Mouse (Mus musculus) limb, embryonic 15.5 days (tissue): Measurements from ENCODE around the gene 1700008O03Rik. TPM values are rescaled to one million over a fixed set of nuclear protein-coding genes. Genes with fewer than 3 reads are reported as not detected.

Experiments
- ATAC-seq: fragments of 200-750 bp; cut with Nextera tagmentation; 2 replicates; pipeline ENCODE4 v1.8.0; 2017; ENCODE audit warnings: low read depth, moderate TSS enrichment; ENCODE audit not compliant: insufficient number of reproducible peaks, low FRiP score, low TSS enrichment
- H3K27ac ChIP-seq: fragments of 300-500 bp; sonication (generic); 2 replicates; pipeline ENCODE4 v1.5.1; 2015; ENCODE audit warnings: moderate library complexity, mild to moderate bottlenecking, inconsistent platforms
- H3K27me3 ChIP-seq: fragments of 300-500 bp; sonication (generic); 2 replicates; pipeline ENCODE4 v1.6.1; 2015; ENCODE audit warnings: inconsistent platforms
- H3K36me3 ChIP-seq: fragments of 300-500 bp; sonication (generic); 2 replicates; pipeline ENCODE4 v1.6.1; 2015; ENCODE audit warnings: inconsistent platforms
- H3K4me1 ChIP-seq: fragments of 300-500 bp; sonication (generic); 2 replicates; pipeline ENCODE4 v1.6.1; 2015; ENCODE audit warnings: inconsistent platforms
- H3K4me2 ChIP-seq: fragments of 300-500 bp; sonication (generic); 2 replicates; pipeline ENCODE4 v1.6.1; 2015; ENCODE audit warnings: mild to moderate bottlenecking, inconsistent platforms
- H3K4me3 ChIP-seq: fragments of 300-500 bp; sonication (generic); 2 replicates; pipeline ENCODE4 v1.5.1; 2015; ENCODE audit warnings: mild to moderate bottlenecking, inconsistent platforms
- H3K9ac ChIP-seq: fragments of 300-500 bp; sonication (generic); 2 replicates; pipeline ENCODE4 v1.6.1; 2015; ENCODE audit warnings: inconsistent platforms
- H3K9me3 ChIP-seq: fragments of 300-500 bp; sonication (generic); 2 replicates; pipeline ENCODE4 v1.6.1; 2016; ENCODE audit warnings: inconsistent platforms
- WGBS: fragments of 180-500 bp; shearing (Covaris S2); methylation state at CpG from one replicate; pipeline ENCODE4 v1.1.7; 2015; 5-methylcytosine and 5-hydroxymethylcytosine counted together
- polyA plus RNA-seq: library from polyadenylated mRNA; unstranded; fragments of >200 nt; fragmentation: Nextera tagmentation; extraction: Ambion mirVana; gene quantifications from 2 replicates; pipeline ENCODE4 v1.2.1, GENCODE M21; 2015

1700008O03Rik gene
- polyA plus RNA-seq, 1 experiment from 2014 or later, result 0.58 TPM

- WGBS, result 20% methylated on average over 6 of the region's 6 CpGs
- Histone ChIP-seq H3K4me3 (no peak overlapping the region), H3K9me3 (no peaks in the 10 kb centered on the region), H3K36me3 (peaks cover 13% of the 10 kb centered on the region; the same call in 1 of the 2 replicates), H3K4me1 (peaks cover 47% of the 10 kb centered on the region), H3K4me2 (peak overlapping the region; percentile 94), H3K27ac (no peak overlapping the region), H3K27me3 (peaks cover 21% of the 10 kb centered on the region), H3K9ac (no peak overlapping the region)
- ATAC-seq, result no peak
Observed at GRCm38 (mm10) chr7:44311713-44312304, 73.8 kb downstream of the 1700008O03Rik start.

- Histone ChIP-seq H3K4me1 (peaks cover 54% of the 10 kb centered on the region), H3K27me3 (peaks cover 21% of the 10 kb centered on the region), H3K4me3 (peak overlapping the region; percentile 47), H3K9me3 (no peaks in the 10 kb centered on the region), H3K4me2 (peak overlapping the region; percentile 94), H3K9ac (peak overlapping the region; percentile 54; the same call in 1 of the 2 replicates), H3K27ac (no peak overlapping the region), H3K36me3 (peaks cover 12% of the 10 kb centered on the region; the same call in 1 of the 2 replicates)
- WGBS, result 2% methylated on average over 37 of the region's 38 CpGs
- ATAC-seq, result no peak
Observed at GRCm38 (mm10) chr7:44310878-44311712, 74.5 kb downstream of the 1700008O03Rik start.

GRCm38 (mm10) chr7:44310285-44310877, 75.2 kb downstream of the 1700008O03Rik start:
- WGBS, result 2% methylated on average over 32 of the region's 40 CpGs
- no peak overlapping the region for H3K27ac ChIP-seq

More at GRCm38 (mm10) chr7:44310285-44310877, 75.2 kb downstream of the 1700008O03Rik start:
- peaks cover 21% of the 10 kb centered on the region for H3K27me3 ChIP-seq
- H3K4me1 ChIP-seq, result peaks cover 61% of the 10 kb centered on the region
- no peak for ATAC-seq
- H3K9me3 ChIP-seq, result no peaks in the 10 kb centered on the region
- peak overlapping the region; percentile 94 for H3K4me2 ChIP-seq
- H3K4me3 ChIP-seq, result peak overlapping the region; percentile 47
- peak overlapping the region; percentile 54 for H3K9ac ChIP-seq
- H3K36me3 ChIP-seq, result peaks cover 12% of the 10 kb centered on the region; the same call in 1 of the 2 replicates

Other genes with a start within 250 kb of the 1700008O03Rik start
- gene Klk1b16, start 249.1 kb downstream of the 1700008O03Rik start, polyA plus RNA-seq, result not detected in 2 replicates
- gene Klk1b24, start 197.6 kb downstream of the 1700008O03Rik start, polyA plus RNA-seq, result not detected in 2 replicates
- not detected in 2 replicates for gene Klk1b3, start 187.6 kb downstream of the 1700008O03Rik start, polyA plus RNA-seq
- not detected in 2 replicates for gene Klk1b4, start 178.4 kb downstream of the 1700008O03Rik start, polyA plus RNA-seq
- not detected in 2 replicates for gene Klk1b5, start 169.9 kb downstream of the 1700008O03Rik start, polyA plus RNA-seq
- gene Klk1, start 160.5 kb downstream of the 1700008O03Rik start, polyA plus RNA-seq, result 0.20 TPM in 1 of 2 replicates, not detected in the other
- not detected in 2 replicates for gene Gm36864, start 149.6 kb downstream of the 1700008O03Rik start, polyA plus RNA-seq
- 0.51 and 1.0 TPM in 2 replicates for gene 1700028J19Rik, start 139.1 kb downstream of the 1700008O03Rik start, polyA plus RNA-seq
- 163 and 183 TPM in 2 replicates for gene 2410002F23Rik, start 139.1 kb downstream of the 1700008O03Rik start, polyA plus RNA-seq
- 0.33 and 0.83 TPM in 2 replicates for gene Acp4, start 128.4 kb downstream of the 1700008O03Rik start, polyA plus RNA-seq
- gene Gm15517, start 124.4 kb downstream of the 1700008O03Rik start, polyA plus RNA-seq, result not detected in 2 replicates
- gene Clec11a, start 78.9 kb downstream of the 1700008O03Rik start, polyA plus RNA-seq, result 24.0 and 31.1 TPM in 2 replicates
- gene Shank1, start 75.6 kb downstream of the 1700008O03Rik start, polyA plus RNA-seq, result 2.4 and 3.2 TPM in 2 replicates
- 2.2 and 3.2 TPM in 2 replicates for gene Syt3, start 1.7 kb downstream of the 1700008O03Rik start, polyA plus RNA-seq
- gene Lrrc4b, start 43.2 kb upstream of the 1700008O03Rik start, polyA plus RNA-seq, result 0.55 and 0.87 TPM in 2 replicates
- gene Aspdh, start 79.6 kb upstream of the 1700008O03Rik start, polyA plus RNA-seq, result 0.29 and 0.56 TPM in 2 replicates
- gene Josd2, start 82.2 kb upstream of the 1700008O03Rik start, polyA plus RNA-seq, result 92.9 and 121 TPM in 2 replicates
- gene Emc10, start 110.7 kb upstream of the 1700008O03Rik start, polyA plus RNA-seq, result 103 and 116 TPM in 2 replicates
- 9.7 and 12.8 TPM in 2 replicates for gene Fam71e1, start 110.8 kb upstream of the 1700008O03Rik start, polyA plus RNA-seq
- 0.13 and 0.16 TPM in 2 replicates for gene Mybpc2, start 138.8 kb upstream of the 1700008O03Rik start, polyA plus RNA-seq
- gene Spib, start 146.3 kb upstream of the 1700008O03Rik start, polyA plus RNA-seq, result 0.70 and 0.72 TPM in 2 replicates
- gene Pold1, start 163.0 kb upstream of the 1700008O03Rik start, polyA plus RNA-seq, result 75.7 and 83.6 TPM in 2 replicates
- gene Nr1h2, start 168.1 kb upstream of the 1700008O03Rik start, polyA plus RNA-seq, result 71.9 and 79.8 TPM in 2 replicates
- 2.1 and 3.6 TPM in 2 replicates for gene Napsa, start 186.6 kb upstream of the 1700008O03Rik start, polyA plus RNA-seq
- 0.16 and 0.20 TPM in 2 replicates for gene Kcnc3, start 204.8 kb upstream of the 1700008O03Rik start, polyA plus RNA-seq